Mouse (Mus musculus) hindbrain, embryonic 12.5 days (tissue): ENCODE data around the gene Cplx3. TPM values are rescaled to one million over a fixed set of nuclear protein-coding genes. Genes with fewer than 3 reads are reported as not detected.

ENCODE experiments used
- ATAC-seq: fragments of 200-750 bp; cut with Nextera tagmentation; 2 replicates; pipeline ENCODE4 v1.8.0; 2017; ENCODE audit warnings: moderate TSS enrichment; ENCODE audit not compliant: low FRiP score
- H3K27ac ChIP-seq: fragments of 300-500 bp; sonication (generic); 2 replicates; pipeline ENCODE4 v1.5.1; 2016; ENCODE audit warnings: mild to moderate bottlenecking
- H3K27me3 ChIP-seq: fragments of 300-500 bp; sonication (generic); 2 replicates; pipeline ENCODE4 v1.6.1; 2016; ENCODE audit warnings: mild to moderate bottlenecking
- H3K36me3 ChIP-seq: fragments of 300-500 bp; sonication (generic); 2 replicates; pipeline ENCODE4 v1.6.1; 2016; ENCODE audit warnings: mild to moderate bottlenecking
- H3K4me1 ChIP-seq: fragments of 300-500 bp; sonication (generic); 2 replicates; pipeline ENCODE4 v1.6.1; 2016
- H3K4me2 ChIP-seq: fragments of 300-500 bp; sonication (generic); replicated peaks from 2 replicates; pipeline ENCODE4 v1.6.1; 2016; ENCODE audit warnings: mild to moderate bottlenecking
- H3K4me3 ChIP-seq: fragments of 300-500 bp; sonication (generic); 2 replicates; pipeline ENCODE4 v1.5.1; 2016; ENCODE audit warnings: mild to moderate bottlenecking
- H3K9ac ChIP-seq: fragments of 300-500 bp; sonication (generic); 2 replicates; pipeline ENCODE4 v1.6.1; 2016; ENCODE audit warnings: mild to moderate bottlenecking, moderate library complexity
- H3K9me3 ChIP-seq: fragments of 300-500 bp; sonication (generic); replicated peaks from 2 replicates; pipeline ENCODE4 v1.6.1; 2016; ENCODE audit warnings: mild to moderate bottlenecking
- WGBS: fragments of 180-500 bp; shearing (Covaris S2); methylation state at CpG from one replicate; pipeline ENCODE4 v1.1.7; 2016; 5-methylcytosine and 5-hydroxymethylcytosine counted together
- polyA plus RNA-seq: library from polyadenylated mRNA; unstranded; fragments of >200 nt; fragmentation: Nextera tagmentation; extraction: Ambion mirVana; gene quantifications from 2 replicates; pipeline ENCODE4 v1.2.1, GENCODE M21; 2016

Gene Cplx3
- polyA plus RNA-seq, 1 experiment from 2014 or later, result 0.27 TPM

GRCm38 (mm10) chr9:57562896-57563372 lies 43.1 kb downstream of the Cplx3 start:
- Histone ChIP-seq H3K4me1 (peaks cover 32% of the 10 kb centered on the region), H3K27me3 (no peaks in the 10 kb centered on the region), H3K27ac (no peak overlapping the region), H3K9me3 (no peaks in the 10 kb centered on the region), H3K4me3 (no peak overlapping the region), H3K4me2 (no peak overlapping the region), H3K36me3 (peaks cover under 1% of the 10 kb centered on the region), H3K9ac (no peak overlapping the region)
- ATAC-seq, result no peak
- WGBS, result 83% methylated on average over 4 of the region's 4 CpGs

GRCm38 (mm10) chr9:57561711-57562099 lies 44.4 kb downstream of the Cplx3 start:
- 82% methylated on average over 13 of the region's 13 CpGs for WGBS
- H3K4me2 ChIP-seq, result peak overlapping the region; percentile 83
- H3K9ac ChIP-seq, result peak overlapping the region; percentile 45; the same call in 1 of the 2 replicates
- peaks cover 32% of the 10 kb centered on the region for H3K4me1 ChIP-seq
- H3K27ac ChIP-seq, result no peak overlapping the region
- H3K27me3 ChIP-seq, result no peaks in the 10 kb centered on the region
- no peak for ATAC-seq
- no peaks in the 10 kb centered on the region; the same call in 1 of the 2 replicates for H3K36me3 ChIP-seq
- H3K4me3 ChIP-seq, result peak overlapping the region; percentile 66
- H3K9me3 ChIP-seq, result no peaks in the 10 kb centered on the region

GRCm38 (mm10) chr9:57560861-57561710 lies 45.0 kb downstream of the Cplx3 start, which contains the start of gene Scamp2:
Gene Scamp2, plus strand, starts transcription at chr9:57560943.
- Histone ChIP-seq H3K4me2 (peak within 1 kb of the TSS; percentile 83), H3K36me3 (no peaks in the 10 kb centered on the region; the same call in 1 of the 2 replicates), H3K9me3 (no peaks in the 10 kb centered on the region), H3K27ac (peak within 1 kb of the TSS; percentile 84), H3K4me1 (peaks cover 32% of the 10 kb centered on the region), H3K9ac (peak within 1 kb of the TSS; percentile 72), H3K4me3 (peak within 1 kb of the TSS; percentile 66), H3K27me3 (no peaks in the 10 kb centered on the region)
- WGBS, result under 1% methylated on average over 37 of the region's 37 CpGs
- ATAC-seq, result peak; percentile 100

GRCm38 (mm10) chr9:57560263-57560662 lies 45.8 kb downstream of the Cplx3 start:
- Histone ChIP-seq H3K36me3 (no peaks in the 10 kb centered on the region; the same call in 1 of the 2 replicates), H3K27ac (peak overlapping the region; percentile 84), H3K9me3 (no peaks in the 10 kb centered on the region), H3K4me2 (peak overlapping the region; percentile 83), H3K4me3 (peak overlapping the region; percentile 66), H3K4me1 (peaks cover 25% of the 10 kb centered on the region), H3K9ac (peak overlapping the region; percentile 72), H3K27me3 (no peaks in the 10 kb centered on the region)
- 29% methylated on average over 7 of the region's 7 CpGs for WGBS
- no peak for ATAC-seq

GRCm38 (mm10) chr9:57559568-57559967 lies 46.5 kb downstream of the Cplx3 start:
- Histone ChIP-seq H3K36me3 (no peaks in the 10 kb centered on the region), H3K27ac (no peak overlapping the region), H3K4me2 (no peak overlapping the region), H3K4me3 (no peak overlapping the region), H3K9me3 (no peaks in the 10 kb centered on the region), H3K4me1 (peaks cover 26% of the 10 kb centered on the region), H3K27me3 (no peaks in the 10 kb centered on the region), H3K9ac (no peak overlapping the region)
- 68% methylated on average over 2 of the region's 2 CpGs for WGBS
- no peak for ATAC-seq

GRCm38 (mm10) chr9:57558625-57559024 lies 47.5 kb downstream of the Cplx3 start:
- Histone ChIP-seq H3K9ac (no peak overlapping the region), H3K4me1 (peaks cover 29% of the 10 kb centered on the region), H3K4me3 (no peak overlapping the region), H3K9me3 (no peaks in the 10 kb centered on the region), H3K4me2 (no peak overlapping the region), H3K27ac (no peak overlapping the region), H3K27me3 (no peaks in the 10 kb centered on the region), H3K36me3 (no peaks in the 10 kb centered on the region)
- no peak for ATAC-seq
- WGBS, result 84% methylated on average over 4 of the region's 4 CpGs

- no peak overlapping the region for H3K4me2 ChIP-seq
- WGBS, result 83% methylated on average over 3 of the region's 3 CpGs
These were observed 48.9 kb downstream of the Cplx3 start for GRCm38 (mm10) chr9:57557215-57557614.

GRCm38 (mm10) chr9:57554753-57555152 lies 51.3 kb downstream of the Cplx3 start:
- Histone ChIP-seq H3K9me3 (no peaks in the 10 kb centered on the region), H3K27ac (no peak overlapping the region), H3K4me1 (peaks cover 13% of the 10 kb centered on the region), H3K4me3 (no peak overlapping the region), H3K9ac (no peak overlapping the region), H3K4me2 (no peak overlapping the region), H3K36me3 (peaks cover 7% of the 10 kb centered on the region), H3K27me3 (no peaks in the 10 kb centered on the region)
- no peak for ATAC-seq
- WGBS, result 48% methylated on average over 3 of the region's 3 CpGs

More at GRCm38 (mm10) chr9:57557215-57557614, 48.9 kb downstream of the Cplx3 start:
- ATAC-seq, result no peak
- Histone ChIP-seq H3K9me3 (no peaks in the 10 kb centered on the region), H3K27ac (no peak overlapping the region), H3K27me3 (no peaks in the 10 kb centered on the region), H3K4me3 (no peak overlapping the region), H3K36me3 (no peaks in the 10 kb centered on the region), H3K9ac (no peak overlapping the region), H3K4me1 (peaks cover 19% of the 10 kb centered on the region)

- peaks cover 13% of the 10 kb centered on the region for H3K4me1 ChIP-seq
- peaks cover 23% of the 10 kb centered on the region for H3K36me3 ChIP-seq
- no peak overlapping the region for H3K9ac ChIP-seq
- H3K9me3 ChIP-seq, result no peaks in the 10 kb centered on the region
- no peak overlapping the region for H3K4me3 ChIP-seq
- no peaks in the 10 kb centered on the region for H3K27me3 ChIP-seq
- H3K4me2 ChIP-seq, result no peak overlapping the region
- no peak for ATAC-seq
- 69% methylated on average over 11 of the region's 11 CpGs for WGBS
- H3K27ac ChIP-seq, result no peak overlapping the region
These were observed 53.0 kb downstream of the Cplx3 start for GRCm38 (mm10) chr9:57553119-57553518.

- peak within 1 kb of the TSS; percentile 67 for H3K4me3 ChIP-seq
- peaks cover 13% of the 10 kb centered on the region for H3K4me1 ChIP-seq
- peaks cover 31% of the 10 kb centered on the region for H3K36me3 ChIP-seq
- no peak within 1 kb of the TSS for H3K27ac ChIP-seq
- peak within 1 kb of the TSS; percentile 76 for H3K4me2 ChIP-seq
- ATAC-seq, result peak; percentile 75
- WGBS, result under 1% methylated on average over 28 of the region's 28 CpGs
- peak within 1 kb of the TSS; percentile 78 for H3K9ac ChIP-seq
- no peaks in the 10 kb centered on the region for H3K27me3 ChIP-seq
- no peaks in the 10 kb centered on the region for H3K9me3 ChIP-seq
These were observed 53.8 kb downstream of the Cplx3 start, which contains the start of gene Mpi for GRCm38 (mm10) chr9:57552139-57552887. Gene Mpi, minus strand, starts transcription at chr9:57552763.

GRCm38 (mm10) chr9:57550126-57550862 lies 55.8 kb downstream of the Cplx3 start:
- Histone ChIP-seq H3K9ac (no peak overlapping the region), H3K27ac (no peak overlapping the region), H3K4me1 (peaks cover 13% of the 10 kb centered on the region), H3K9me3 (no peaks in the 10 kb centered on the region), H3K4me3 (no peak overlapping the region), H3K4me2 (no peak overlapping the region), H3K27me3 (no peaks in the 10 kb centered on the region), H3K36me3 (peaks cover 49% of the 10 kb centered on the region)
- ATAC-seq, result no peak
- WGBS, result 90% methylated on average over 11 of the region's 11 CpGs
